In genomic region chr2:35446300-35446699, GRCm38 (mm10) we compare ENCODE assay signal across 11 mouse cellular contexts. TPM values are rescaled to one million over a fixed set of nuclear protein-coding genes. Genes with fewer than 3 reads are reported as not detected.
DNase-seq lines count a peak whose midpoint lies in the region; ATAC-seq and TF ChIP-seq lines count a peak whose summit lies in the region.
"Had no signal": no experiment of that assay in that cellular context is flagged by ENCODE, and none has a peak within 500 bp of the region (broad histone marks: within the 10 kb centered on the region; RNA-seq: fewer than 3 reads in every experiment).

No protein-coding gene starts in this region.

- H3K9ac ChIP-seq in kidney, embryonic 14.5 days (ENCODE audit: low read depth, low read length), result 0 out of 2 replicates have a peak overlapping the region, but pooled peaks have one; percentile 31

- H3K4me3 ChIP-seq in kidney, embryonic 14.5 days (ENCODE audit: low read length), result no peak overlapping the region
- H3K4me3 ChIP-seq in E14TG2a.4 (replicated peaks; ENCODE audit: low read length), result peak overlapping the region; percentile 78
- H3K4me3 ChIP-seq in limb, embryonic 10.5 days, result no peak overlapping the region
- H3K4me3 ChIP-seq: midbrain, embryonic 10.5 days had no signal

- no peaks in the 10 kb centered on the region for H3K27me3 ChIP-seq in kidney, embryonic 14.5 days (ENCODE audit: control insufficient read depth, insufficient read depth, low read length)
- H3K27me3 ChIP-seq in E14TG2a.4 (ENCODE audit: insufficient read depth, low read length), result no peaks in the 10 kb centered on the region
- peaks cover 14% of the 10 kb centered on the region; the same call in 1 of the 2 replicates for H3K27me3 ChIP-seq in limb, embryonic 10.5 days (ENCODE audit: low read depth, poor library complexity, severe bottlenecking)

- peak; percentile 32; the same call in 1 of the 2 replicates for ATAC-seq in kidney, embryonic 14.5 days (ENCODE audit: low FRiP score, low TSS enrichment)

- H3K9me3 ChIP-seq in kidney, embryonic 14.5 days (ENCODE audit: control insufficient read depth, low read length), result no peaks in the 10 kb centered on the region
- H3K9me3 ChIP-seq in E14TG2a.4 (ENCODE audit: low read length), result no peaks in the 10 kb centered on the region
- no peaks in the 10 kb centered on the region for H3K9me3 ChIP-seq in limb, embryonic 10.5 days (replicated peaks)
- H3K9me3 ChIP-seq: midbrain, embryonic 10.5 days had no signal

- DNase-seq in kidney, adult 18-20 months, result no peak
- DNase-seq in B cell, adult 2 months, result peak; percentile 43 to 49
- no peak for DNase-seq in limb, embryonic 10.5 days (ENCODE audit: low spot score)
- DNase-seq in left cerebral cortex, adult 18-20 months (ENCODE audit: low spot score in 2 of 2), result no peak
- DNase-seq in gastrocnemius, postnatal 25 days, result no peak

- 65% methylated on average over 5 of the region's 5 CpGs for WGBS in kidney, embryonic 14.5 days
- 73% methylated on average over 5 of the region's 5 CpGs for WGBS in limb, embryonic 10.5 days

- TF ChIP-seq CTCF in E14TG2a.4 (conservative IDR thresholded peaks at IDR 0.05; ENCODE audit: low read length), result no peak

- peaks cover 63% of the 10 kb centered on the region for H3K4me1 ChIP-seq in kidney, embryonic 14.5 days (ENCODE audit: control insufficient read depth, insufficient read depth, low read length)
- H3K4me1 ChIP-seq in E14TG2a.4 (replicated peaks; ENCODE audit: low read depth, low read length), result peaks cover 96% of the 10 kb centered on the region
- H3K4me1 ChIP-seq in limb, embryonic 10.5 days, result peaks cover 76% of the 10 kb centered on the region

- no peak overlapping the region; the same call in 1 of the 2 replicates for H3K4me2 ChIP-seq in kidney, embryonic 14.5 days (replicated peaks; ENCODE audit: low read depth, low read length)

- H3K36me3 ChIP-seq in kidney, embryonic 14.5 days (ENCODE audit: control insufficient read depth, insufficient read depth, low read length), result no peaks in the 10 kb centered on the region
- H3K36me3 ChIP-seq in E14TG2a.4 (ENCODE audit: insufficient read depth, low read length), result peaks cover 33% of the 10 kb centered on the region
- no peaks in the 10 kb centered on the region for H3K36me3 ChIP-seq in limb, embryonic 10.5 days
- H3K36me3 ChIP-seq: midbrain, embryonic 10.5 days had no signal

- H3K27ac ChIP-seq in kidney, embryonic 14.5 days (ENCODE audit: low read depth, low read length), result peak overlapping the region; percentile 53; the same call in 1 of the 2 replicates
- H3K27ac ChIP-seq in limb, embryonic 10.5 days, result peak overlapping the region; percentile 34; the same call in 1 of the 2 replicates
- H3K27ac ChIP-seq: midbrain, embryonic 10.5 days had no signal

RNA-seq across cellular contexts. Expression of gene Ggta1, which starts 16.7 kb away (rescaled TPM):
- polyA plus RNA-seq in kidney, embryonic 14.5 days (2014; fragmentation: Nextera tagmentation; extraction: Ambion mirVana), result 10.3 and 21.5 TPM in 2 replicates
- polyA plus RNA-seq in limb, embryonic 10.5 days (2016; fragmentation: Nextera tagmentation; extraction: Ambion mirVana), result 6.5 and 6.6 TPM in 2 replicates
- total RNA-seq in left cerebral cortex, adult 18-20 months (2021), result 1 to 10 TPM; 3.3 to 3.6 TPM
- 10 to 100 TPM in 1 of 2 experiments, 1 to 10 TPM in 1; 8.7 to 10.2 TPM for total RNA-seq in gastrocnemius, postnatal 25 days (2021)

RNA-seq across cellular contexts. Expression of gene 4930402F06Rik, which starts 49.3 kb away (rescaled TPM):
- polyA plus RNA-seq in kidney, embryonic 14.5 days (2014; fragmentation: Nextera tagmentation; extraction: Ambion mirVana), result not detected in 2 replicates
- not detected in 2 replicates for polyA plus RNA-seq in limb, embryonic 10.5 days (2016; fragmentation: Nextera tagmentation; extraction: Ambion mirVana)
- total RNA-seq in left cerebral cortex, adult 18-20 months (2021), result not detected
- not detected for total RNA-seq in gastrocnemius, postnatal 25 days (2021)
- total RNA-seq: layer of hippocampus, adult 18-20 months; neutrophil, adult 5-6 weeks had no signal
- polyA plus RNA-seq: gonadal fat pad, adult 2 months; midbrain, embryonic 10.5 days had no signal

Comparison
In these comparisons a context has a peak if more than half of its experiments do, and no peak if none do; other contexts are left out.
1. DNase-seq: peak in B cell, adult 2 months (2 of 2); none in kidney, adult 18-20 months (single experiment), limb, embryonic 10.5 days (single experiment), left cerebral cortex, adult 18-20 months (0 of 2) and gastrocnemius, postnatal 25 days (single experiment).